Mouse (Mus musculus) bone marrow macrophage, adult 2 months (primary cell): Measurements from ENCODE around the gene Zer1.

Experiments used
- CTCF ChIP-seq: IDR thresholded peaks from 2 replicates; pipeline ENCODE4 v1.5.1; 2012; ENCODE audit warnings: low read depth, mild to moderate bottlenecking, low read length, moderate library complexity
- POLR2A ChIP-seq: IDR thresholded peaks from 2 replicates; pipeline ENCODE4 v1.6.1; 2012; ENCODE audit warnings: mild to moderate bottlenecking, low read depth, low read length, borderline replicate concordance

DNA sequence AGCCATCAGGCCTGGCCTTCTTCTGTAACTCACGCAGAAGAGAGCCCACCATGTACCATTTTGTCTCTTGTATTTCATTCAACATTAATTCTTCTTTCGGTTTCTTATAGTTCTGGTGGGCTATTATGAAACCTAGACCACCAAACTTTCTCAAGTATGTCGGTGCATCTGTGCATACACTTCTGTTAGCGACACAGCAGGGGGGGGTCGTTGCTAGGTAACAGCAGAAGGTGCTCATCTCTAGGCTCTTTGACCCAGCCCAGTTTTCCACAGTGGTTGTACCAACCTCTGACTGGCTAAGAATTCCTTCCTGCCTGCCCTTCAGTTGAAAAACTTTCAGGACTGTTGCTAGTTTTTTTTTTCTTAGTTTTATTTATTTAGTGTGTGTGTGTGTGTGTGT lies 66.0 kb downstream of the Zer1 start:
- no peak for TF ChIP-seq CTCF
- TF ChIP-seq POLR2A, result no peak
